Mouse (Mus musculus) bone marrow, adult 2 months (tissue): ENCODE measurements around the gene Srsf7.

Experiments used
- CTCF ChIP-seq: fragments of 200-500 bp; IDR thresholded peaks from 2 replicates; pipeline ENCODE4 v1.5.1; 2011; ENCODE audit warnings: low read length, control low read depth; ENCODE audit not compliant: control insufficient read depth, insufficient read depth
- POLR2A ChIP-seq: fragments of 200-500 bp; IDR thresholded peaks from 2 replicates; pipeline ENCODE4 v1.6.1; 2011; ENCODE audit warnings: low read depth, mild to moderate bottlenecking, control low read depth, low read length, borderline replicate concordance; ENCODE audit not compliant: control insufficient read depth

- TF ChIP-seq CTCF, result no peak
- TF ChIP-seq POLR2A, result no peak
Measured at GRCm38 (mm10) chr17:80252757-80253525, 45.8 kb upstream of the Srsf7 start.
